Mouse (Mus musculus): ENCODE results near the gene Piwil1.
A peak's percentile ranks its signal among the peaks of the same experiment; 100 is the strongest.
"Not testable (repeated sequence)": the region's sequence is repeated elsewhere in the genome, so short reads cannot be mapped to it uniquely, and the experiment has no call there.

The Piwil1 gene

DNA sequence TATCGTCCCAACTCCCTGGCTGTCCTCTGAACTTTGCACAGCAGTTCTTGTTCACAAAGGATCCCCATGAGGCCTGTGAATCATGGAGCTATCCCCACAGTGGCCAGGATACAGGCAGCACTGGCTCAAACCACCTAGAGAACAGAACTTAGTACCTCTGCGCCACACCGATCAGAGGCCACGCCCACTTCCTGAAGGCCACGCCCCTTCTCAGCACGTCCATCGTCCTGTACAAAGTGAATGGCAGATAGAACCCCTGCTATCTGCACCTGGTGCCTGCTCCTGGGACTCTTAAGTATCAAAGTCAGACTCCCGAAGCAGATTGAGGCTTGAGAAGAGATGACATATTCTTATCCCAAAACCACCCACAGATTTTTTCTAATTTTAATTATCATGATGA lies 8.3 kb downstream of the Piwil1 start:
- DNase-seq (ENCODE audit: low spot score in 2 of 2): no peak

DNA sequence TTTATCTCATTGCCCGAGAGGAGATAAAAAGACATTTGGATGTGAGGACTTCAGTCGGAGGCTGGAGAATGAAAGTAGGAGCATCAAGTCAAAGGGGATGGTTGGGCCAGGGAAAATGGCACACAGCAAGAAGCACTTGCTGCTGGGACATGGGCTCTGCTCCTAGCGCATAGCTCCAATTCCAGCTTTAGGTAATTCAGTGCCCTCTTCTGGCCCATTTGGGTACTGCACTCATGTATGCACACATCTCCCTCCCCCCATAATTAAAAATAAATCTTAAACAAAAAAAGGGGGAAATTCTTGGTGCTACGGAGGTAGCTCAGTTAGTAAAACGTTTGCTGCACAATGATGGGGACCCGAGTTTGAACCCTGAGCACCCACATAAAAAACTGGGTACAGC lies 9.5 kb downstream of the Piwil1 start:
- DNase-seq (ENCODE audit: low spot score in 2 of 2): no peak

DNA sequence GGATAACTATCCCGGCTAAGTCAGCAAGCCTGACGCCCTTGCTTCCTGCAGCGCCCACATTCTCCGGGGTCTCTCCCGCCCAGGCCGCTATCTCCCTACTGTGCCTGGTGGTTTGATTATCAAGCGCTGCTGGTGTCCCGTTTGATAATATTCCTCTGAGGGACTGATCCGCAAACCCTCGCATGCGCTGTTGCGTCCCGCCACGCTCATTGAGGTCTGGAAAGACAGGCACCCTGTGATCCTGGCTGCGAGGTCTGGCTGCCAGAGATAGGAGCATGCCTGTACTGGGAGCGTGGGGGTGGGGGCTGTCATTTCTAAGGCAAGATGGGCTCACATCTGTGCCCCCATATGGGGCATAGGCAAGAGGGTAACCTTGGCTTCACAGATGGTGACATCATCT lies 12.8 kb downstream of the Piwil1 start:
- no peak for DNase-seq (ENCODE audit: low spot score in 2 of 2)

DNA sequence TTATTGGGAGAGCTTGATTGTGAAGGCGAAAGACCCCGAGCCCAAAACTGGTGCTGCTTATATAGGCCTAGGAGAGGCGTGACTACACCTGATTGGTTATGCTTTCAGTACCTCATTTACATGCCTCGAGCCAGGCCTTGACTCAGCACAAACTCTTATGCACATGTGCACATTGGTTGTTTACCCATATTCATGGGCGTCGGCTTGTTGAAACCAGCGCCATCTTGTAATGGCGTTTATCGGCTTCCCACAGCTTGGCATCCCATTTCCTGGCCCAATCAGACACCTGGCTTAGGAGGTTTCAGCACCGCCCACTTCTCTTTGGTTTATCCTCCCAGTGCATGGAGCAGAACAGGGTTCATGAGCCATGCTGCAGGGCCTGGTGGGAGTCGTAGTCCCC lies 18.1 kb downstream of the Piwil1 start:
- DNase-seq (ENCODE audit: low spot score in 2 of 2): not testable (repeated sequence)

- no peak for DNase-seq (ENCODE audit: low spot score in 2 of 2)
These were observed 27.0 kb downstream of the Piwil1 start for GRCm38 (mm10) chr5:128729341-128729740.

- no peak for DNase-seq (ENCODE audit: low spot score in 2 of 2)
These were observed 28.3 kb downstream of the Piwil1 start for GRCm38 (mm10) chr5:128730634-128731033.

GRCm38 (mm10) chr5:128732416-128733014 lies 30.2 kb downstream of the Piwil1 start:
- DNase-seq (ENCODE audit: low spot score in 2 of 2): no peak

GRCm38 (mm10) chr5:128733955-128734354 lies 31.6 kb downstream of the Piwil1 start:
- peak; percentile 16 to 27 for DNase-seq (ENCODE audit: low spot score in 2 of 2)

DNA sequence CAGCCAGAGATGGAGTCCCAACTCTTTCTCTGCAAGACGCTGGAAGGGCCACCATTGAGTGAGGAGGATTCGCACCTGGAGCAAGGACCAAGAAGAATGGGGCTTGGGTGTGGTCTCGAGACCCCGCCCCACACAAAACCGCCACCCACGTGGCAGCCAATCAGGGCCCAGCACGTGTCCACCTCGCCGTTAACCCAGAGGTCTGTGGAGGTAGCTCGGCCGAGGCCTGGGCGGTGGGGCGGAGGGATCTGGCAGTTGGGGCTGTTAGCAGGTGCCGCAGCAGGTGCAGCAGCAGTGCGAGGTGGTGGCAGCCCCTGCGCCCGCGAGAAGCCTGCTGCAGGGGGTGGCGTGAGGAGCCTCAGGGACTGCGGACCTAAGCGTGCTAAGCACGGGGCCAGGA lies 33.6 kb downstream of the Piwil1 start:
- no peak for DNase-seq (ENCODE audit: low spot score in 2 of 2)

- DNase-seq (ENCODE audit: low spot score in 2 of 2): no peak
These were observed 37.0 kb downstream of the Piwil1 start for GRCm38 (mm10) chr5:128739168-128739837.

GRCm38 (mm10) chr5:128739838-128740171 lies 37.5 kb downstream of the Piwil1 start:
- DNase-seq (ENCODE audit: low spot score in 2 of 2): no peak

- DNase-seq (ENCODE audit: low spot score in 2 of 2): no peak
These were observed 42.0 kb downstream of the Piwil1 start for GRCm38 (mm10) chr5:128744351-128744750.

DNA sequence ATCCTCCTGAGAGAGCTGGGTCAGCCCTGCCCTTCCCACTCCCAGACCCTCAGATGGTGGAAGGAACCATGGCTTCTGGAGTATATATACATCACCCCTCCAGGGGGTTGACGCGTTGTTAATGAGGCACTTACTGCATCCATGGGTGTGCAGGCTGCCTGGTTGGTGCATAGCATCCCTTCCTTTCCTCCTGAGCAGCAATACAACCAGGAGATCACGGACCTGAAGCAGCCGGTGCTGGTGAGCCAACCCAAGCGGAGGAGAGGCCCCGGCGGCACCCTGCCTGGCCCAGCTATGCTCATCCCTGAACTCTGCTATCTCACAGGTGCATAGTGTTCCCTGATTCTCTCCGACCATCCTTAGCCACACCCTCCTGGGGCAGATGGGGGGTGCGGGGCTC lies 42.9 kb downstream of the Piwil1 start:
- no peak for DNase-seq (ENCODE audit: low spot score in 2 of 2)

- no peak for DNase-seq (ENCODE audit: low spot score in 2 of 2)
These were observed 43.9 kb downstream of the Piwil1 start for GRCm38 (mm10) chr5:128746261-128746660.

GRCm38 (mm10) chr5:128761118-128761517 lies 58.8 kb downstream of the Piwil1 start:
- DNase-seq (ENCODE audit: low spot score in 2 of 2): no peak

- DNase-seq (ENCODE audit: low spot score in 2 of 2): no peak
These were observed 66.8 kb downstream of the Piwil1 start for GRCm38 (mm10) chr5:128769026-128769631.

- DNase-seq (ENCODE audit: low spot score in 2 of 2): no peak
These were observed 74.1 kb downstream of the Piwil1 start for GRCm38 (mm10) chr5:128776386-128776785.

- DNase-seq (ENCODE audit: low spot score in 2 of 2): no peak
These were observed 79.3 kb downstream of the Piwil1 start for GRCm38 (mm10) chr5:128781621-128782020.

DNA sequence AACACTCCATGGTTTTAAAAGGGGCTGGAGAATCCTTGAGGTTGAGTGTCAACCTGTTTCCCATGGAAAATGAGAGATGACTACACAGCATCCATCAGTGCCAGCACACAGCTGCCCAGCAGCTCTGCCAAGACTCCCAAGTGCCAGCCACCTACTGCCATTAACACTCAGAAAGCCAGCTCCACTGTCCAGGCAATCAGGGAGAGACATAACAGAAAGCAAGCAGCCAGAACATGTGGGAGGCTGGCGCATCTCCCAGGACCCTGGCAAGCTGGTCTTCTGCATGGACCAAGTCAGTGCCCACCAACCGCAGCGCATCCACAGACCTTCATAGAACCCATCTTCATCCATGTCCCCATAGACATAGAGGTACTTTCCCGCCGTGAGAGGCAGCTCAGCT lies 98.3 kb downstream of the Piwil1 start:
- DNase-seq (ENCODE audit: low spot score in 2 of 2): no peak
